ENCODE assay signal across 18 mouse cellular contexts in genomic region chr7:89423688-89424255, GRCm38 (mm10). TPM values are rescaled to one million over a fixed set of nuclear protein-coding genes. Genes with fewer than 3 reads are reported as not detected.
DNase-seq lines count a peak whose midpoint lies in the region; ATAC-seq and TF ChIP-seq lines count a peak whose summit lies in the region.
"Had no signal": no experiment of that assay in that cellular context is flagged by ENCODE, and none has a peak within 500 bp of the region (broad histone marks: within the 10 kb centered on the region; RNA-seq: fewer than 3 reads in every experiment).

No protein-coding gene starts in this region.

- H3K4me2 ChIP-seq in intestine, embryonic 16.5 days (ENCODE audit: low read depth, low read length): no peak overlapping the region
- H3K4me2 ChIP-seq in liver, postnatal 0 days (ENCODE audit: low read depth, low read length): 0 out of 2 replicates have a peak overlapping the region, but pooled peaks have one; percentile 11
- H3K4me2 ChIP-seq: embryonic facial prominence, embryonic 12.5 days; limb, embryonic 13.5 days; neural tube, embryonic 13.5 days had no signal

- intact Hi-C loops in heart, postnatal 10 days (cut with DNase I): no loop called here

- WGBS in heart, embryonic 10.5 days: 53% methylated on average over 8 of the region's 8 CpGs
- 47% methylated on average over 8 of the region's 8 CpGs for WGBS in intestine, embryonic 16.5 days
- WGBS in liver, postnatal 0 days (ENCODE audit: insufficient replicate concordance): 61% methylated on average over 8 of the region's 8 CpGs
- 72% methylated on average over 8 of the region's 8 CpGs for WGBS in cerebellum, adult 2 months
- 37% methylated on average over 8 of the region's 8 CpGs for WGBS in limb, embryonic 10.5 days

- no peaks in the 10 kb centered on the region for H3K27me3 ChIP-seq in heart, embryonic 10.5 days (ENCODE audit: insufficient read depth, poor library complexity, severe bottlenecking)
- no peaks in the 10 kb centered on the region for H3K27me3 ChIP-seq in intestine, embryonic 16.5 days (replicated peaks; ENCODE audit: control insufficient read depth, insufficient read depth, low read length)
- H3K27me3 ChIP-seq in liver, postnatal 0 days (ENCODE audit: insufficient read depth, low read length): no peaks in the 10 kb centered on the region
- no peaks in the 10 kb centered on the region for H3K27me3 ChIP-seq in cerebellum, adult 2 months (ENCODE audit: control insufficient read depth, insufficient read depth, low read length)
- H3K27me3 ChIP-seq in limb, embryonic 10.5 days (ENCODE audit: low read depth, poor library complexity, severe bottlenecking): no peaks in the 10 kb centered on the region
- H3K27me3 ChIP-seq: embryonic facial prominence, embryonic 12.5 days; limb, embryonic 13.5 days; neural tube, embryonic 13.5 days had no signal

- no peak overlapping the region for H3K27ac ChIP-seq in heart, embryonic 10.5 days
- peak overlapping the region; percentile 16; the same call in 1 of the 2 replicates for H3K27ac ChIP-seq in intestine, embryonic 16.5 days (ENCODE audit: low read length)
- H3K27ac ChIP-seq in liver, postnatal 0 days (ENCODE audit: low read depth): peak overlapping the region; percentile 78
- H3K27ac ChIP-seq in cerebellum, adult 2 months (ENCODE audit: insufficient read depth, low read length): no peak overlapping the region
- H3K27ac ChIP-seq in limb, embryonic 10.5 days: no peak overlapping the region
- H3K27ac ChIP-seq: hindbrain, embryonic 10.5 days; limb, embryonic 13.5 days; neural tube, embryonic 13.5 days had no signal

- H3K4me1 ChIP-seq in heart, embryonic 10.5 days: peaks cover 30% of the 10 kb centered on the region
- H3K4me1 ChIP-seq in intestine, embryonic 16.5 days (ENCODE audit: control insufficient read depth, insufficient read depth, low read length): peaks cover 7% of the 10 kb centered on the region; the same call in 1 of the 2 replicates
- no peaks in the 10 kb centered on the region; the same call in 1 of the 2 replicates for H3K4me1 ChIP-seq in liver, postnatal 0 days (ENCODE audit: insufficient read depth)
- no peaks in the 10 kb centered on the region for H3K4me1 ChIP-seq in cerebellum, adult 2 months (ENCODE audit: control insufficient read depth, insufficient read depth, low read length)
- H3K4me1 ChIP-seq in limb, embryonic 10.5 days: peaks cover 32% of the 10 kb centered on the region
- H3K4me1 ChIP-seq: neural tube, embryonic 13.5 days had no signal

- H3K36me3 ChIP-seq in heart, embryonic 10.5 days: no peaks in the 10 kb centered on the region
- H3K36me3 ChIP-seq in intestine, embryonic 16.5 days (ENCODE audit: control insufficient read depth, insufficient read depth, low read length): no peaks in the 10 kb centered on the region
- no peaks in the 10 kb centered on the region for H3K36me3 ChIP-seq in liver, postnatal 0 days (replicated peaks; ENCODE audit: insufficient read depth, low read length)
- no peaks in the 10 kb centered on the region for H3K36me3 ChIP-seq in limb, embryonic 10.5 days
- H3K36me3 ChIP-seq: embryonic facial prominence, embryonic 12.5 days; hindbrain, embryonic 10.5 days; limb, embryonic 13.5 days; neural tube, embryonic 13.5 days had no signal

- TF ChIP-seq POLR2A in cerebellum, adult 2 months (IDR thresholded peaks at IDR 0.05; ENCODE audit: borderline replicate concordance, insufficient read depth, low read length): no peak

- no peak for TF ChIP-seq CTCF in liver, postnatal 0 days (IDR thresholded peaks at IDR 0.05; ENCODE audit: low read depth)
- no peak for TF ChIP-seq CTCF in cerebellum, adult 2 months (IDR thresholded peaks at IDR 0.05; ENCODE audit: borderline replicate concordance, insufficient read depth, low read depth, low read length)

- no peak overlapping the region for H3K9ac ChIP-seq in intestine, embryonic 16.5 days (ENCODE audit: low read depth, low read length)
- H3K9ac ChIP-seq in liver, postnatal 0 days (replicated peaks): no peak overlapping the region
- H3K9ac ChIP-seq: embryonic facial prominence, embryonic 12.5 days; limb, embryonic 13.5 days; neural tube, embryonic 13.5 days had no signal

- no peaks in the 10 kb centered on the region for H3K9me3 ChIP-seq in heart, embryonic 10.5 days
- H3K9me3 ChIP-seq in intestine, embryonic 16.5 days (ENCODE audit: control insufficient read depth, low read length): no peaks in the 10 kb centered on the region
- H3K9me3 ChIP-seq in liver, postnatal 0 days (ENCODE audit: low read length): no peaks in the 10 kb centered on the region
- H3K9me3 ChIP-seq in limb, embryonic 10.5 days (replicated peaks): no peaks in the 10 kb centered on the region
- H3K9me3 ChIP-seq: embryonic facial prominence, embryonic 12.5 days; hindbrain, embryonic 10.5 days; limb, embryonic 13.5 days; neural tube, embryonic 13.5 days had no signal

- H3K4me3 ChIP-seq in heart, embryonic 10.5 days: no peak overlapping the region
- H3K4me3 ChIP-seq in intestine, embryonic 16.5 days (ENCODE audit: low read length): no peak overlapping the region
- H3K4me3 ChIP-seq in liver, postnatal 0 days (ENCODE audit: low read depth, low read length): no peak overlapping the region
- H3K4me3 ChIP-seq in cerebellum, adult 2 months (replicated peaks; ENCODE audit: insufficient read depth, low read depth, low read length): no peak overlapping the region
- H3K4me3 ChIP-seq in limb, embryonic 10.5 days: no peak overlapping the region
- H3K4me3 ChIP-seq: embryonic facial prominence, embryonic 12.5 days; hindbrain, embryonic 10.5 days; limb, embryonic 13.5 days; neural tube, embryonic 13.5 days had no signal

- ATAC-seq in intestine, embryonic 16.5 days: peak; percentile 54
- peak; percentile 66 for ATAC-seq in liver, postnatal 0 days
- ATAC-seq: activated CD4-positive, CD25-positive, alpha-beta regulatory T cell, adult 4 months; inflammation-experienced regulatory T-cells, adult 6 months had no signal

- peak; percentile 70 for DNase-seq in heart, embryonic 10.5 days (ENCODE audit: low spot score)
- DNase-seq in heart, postnatal 10 days: no peak
- peak; percentile 68 for DNase-seq in kidney, postnatal 14 days
- no peak for DNase-seq in liver, postnatal 0 days
- no peak for DNase-seq in cerebellum, adult 2 months
- DNase-seq in layer of hippocampus, postnatal 14 days (ENCODE audit: low spot score in 2 of 2): no peak
- DNase-seq in limb, embryonic 10.5 days (ENCODE audit: low spot score): no peak
- DNase-seq: cerebellum, adult 9-11 months; gastrocnemius, postnatal 14 days; layer of hippocampus, postnatal 36 days; lung, postnatal 10 days had no signal

- no peak for TF ChIP-seq EP300 in liver, postnatal 0 days (IDR thresholded peaks at IDR 0.05; ENCODE audit: low read depth)

RNA-seq across cellular contexts. Expression of gene Fzd4, which starts 19.6 kb away (rescaled TPM):
- polyA plus RNA-seq in heart, embryonic 10.5 days (2016; fragmentation: Nextera tagmentation; extraction: Ambion mirVana): 9.2 and 9.7 TPM in 2 replicates
- 10 to 100 TPM; 46.3 to 49.3 TPM for total RNA-seq in heart, postnatal 10 days (2021)
- 7.4 and 8.9 TPM in 2 replicates for polyA plus RNA-seq in intestine, embryonic 16.5 days (2015; fragmentation: Nextera tagmentation; extraction: Ambion mirVana)
- polyA plus RNA-seq in liver, postnatal 0 days (2015; fragmentation: Nextera tagmentation; extraction: Ambion mirVana): 4.5 and 4.7 TPM in 2 replicates
- 5.6 and 6.4 TPM in 2 replicates for polyA plus RNA-seq in cerebellum, adult 2 months (2012; rRNA removed)
- 10 to 100 TPM in 1 of 2 experiments, 1 to 10 TPM in 1; 8.9 to 11.7 TPM for total RNA-seq in layer of hippocampus, postnatal 14 days (2021)
- 3.9 and 6.4 TPM in 2 replicates for polyA plus RNA-seq in limb, embryonic 10.5 days (2016; fragmentation: Nextera tagmentation; extraction: Ambion mirVana)
- polyA plus RNA-seq: activated CD4-positive, CD25-positive, alpha-beta regulatory T cell, adult 4 months; inflammation-experienced regulatory T-cells, adult 6 months had no signal

RNA-seq across cellular contexts. Expression of gene Tmem135, which starts 19.8 kb away (rescaled TPM):
- 29.2 and 30.1 TPM in 2 replicates for polyA plus RNA-seq in heart, embryonic 10.5 days (2016; fragmentation: Nextera tagmentation; extraction: Ambion mirVana)
- 10 to 100 TPM; 54.0 to 60.8 TPM for total RNA-seq in heart, postnatal 10 days (2021)
- 54.6 and 63.1 TPM in 2 replicates for polyA plus RNA-seq in intestine, embryonic 16.5 days (2015; fragmentation: Nextera tagmentation; extraction: Ambion mirVana)
- polyA plus RNA-seq in liver, postnatal 0 days (2015; fragmentation: Nextera tagmentation; extraction: Ambion mirVana): 31.7 and 32.4 TPM in 2 replicates
- 41.2 and 42.7 TPM in 2 replicates for polyA plus RNA-seq in cerebellum, adult 2 months (2012; rRNA removed)
- total RNA-seq in layer of hippocampus, postnatal 14 days (2021): 10 to 100 TPM; 70.3 to 80.9 TPM
- 14.5 and 16.1 TPM in 2 replicates for polyA plus RNA-seq in limb, embryonic 10.5 days (2016; fragmentation: Nextera tagmentation; extraction: Ambion mirVana)

Comparison
In these comparisons a context has a peak if more than half of its experiments do, and no peak if none do; other contexts are left out.
1. DNase-seq: peak in heart, embryonic 10.5 days (single experiment) and kidney, postnatal 14 days (single experiment); none in heart, postnatal 10 days (0 of 2), liver, postnatal 0 days (single experiment), cerebellum, adult 2 months (0 of 2), layer of hippocampus, postnatal 14 days (0 of 2) and limb, embryonic 10.5 days (single experiment).
2. H3K27ac ChIP-seq: peak in intestine, embryonic 16.5 days (single experiment) and liver, postnatal 0 days (single experiment); none in heart, embryonic 10.5 days (single experiment), cerebellum, adult 2 months (single experiment) and limb, embryonic 10.5 days (single experiment).